Mouse (Mus musculus): ENCODE data around the gene Apba2. TPM values are rescaled to one million over a fixed set of nuclear protein-coding genes. Genes with fewer than 3 reads are reported as not detected.

The Apba2 gene
- polyA plus RNA-seq, 1 experiment from 2014 or later: 8.2 TPM

DNA sequence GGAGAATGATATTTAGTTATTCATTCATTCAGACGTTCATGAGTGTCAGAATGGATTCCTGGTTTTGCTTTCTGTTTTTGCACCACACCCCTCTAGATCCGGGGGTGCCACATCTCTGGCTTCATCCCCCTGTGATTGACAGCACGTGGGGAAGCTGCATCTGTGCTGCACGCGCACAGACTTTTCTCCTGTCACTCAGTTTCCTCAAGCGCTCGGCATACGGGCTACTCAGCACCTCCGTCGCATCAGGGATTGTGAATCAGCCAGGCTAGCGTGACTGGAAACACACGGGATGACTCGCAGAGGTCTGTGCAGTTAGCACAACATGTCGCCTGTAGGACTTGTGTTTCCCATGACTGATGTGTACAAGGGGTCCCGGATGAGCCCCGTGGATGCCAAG lies 72.6 kb downstream of the Apba2 start:
- no peak for ATAC-seq (ENCODE audit: insufficient number of reproducible peaks, low FRiP score, low TSS enrichment, low read depth)
- H3K4me1 ChIP-seq: peaks cover 7% of the 10 kb centered on the region; the same call in 1 of the 2 replicates
- no peaks in the 10 kb centered on the region for H3K27me3 ChIP-seq
- H3K36me3 ChIP-seq: no peaks in the 10 kb centered on the region
- no peak overlapping the region for H3K9ac ChIP-seq
- H3K4me2 ChIP-seq: no peak overlapping the region
- H3K4me3 ChIP-seq: no peak overlapping the region
- H3K27ac ChIP-seq: no peak overlapping the region
- no peaks in the 10 kb centered on the region for H3K9me3 ChIP-seq
- WGBS: 81% methylated on average over 16 of the region's 16 CpGs

DNA sequence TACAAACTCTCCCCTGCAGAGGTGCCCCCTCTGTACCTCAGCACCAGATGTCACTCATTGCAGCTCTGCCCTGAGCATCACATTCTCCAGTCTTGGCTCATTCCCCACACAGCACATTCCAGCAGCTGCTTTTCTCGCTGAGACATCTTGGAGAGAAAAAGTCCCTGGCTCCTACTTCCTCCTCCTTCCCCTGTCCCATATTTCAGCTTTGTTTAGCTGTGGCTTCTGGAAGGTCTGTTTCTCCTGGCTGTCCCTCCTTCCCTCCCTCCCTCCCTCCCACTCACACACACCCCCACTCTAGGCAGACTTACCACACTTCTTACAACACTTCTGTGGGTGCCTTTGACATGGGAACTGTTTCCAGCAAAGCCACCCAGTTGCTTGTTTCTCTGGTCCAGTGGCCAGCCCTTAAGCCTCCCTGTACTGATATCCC lies 75.0 kb downstream of the Apba2 start:
- H3K4me3 ChIP-seq: no peak overlapping the region
- H3K4me2 ChIP-seq: no peak overlapping the region
- H3K9ac ChIP-seq: no peak overlapping the region
- 20% methylated on average over 1 of the region's 1 CpGs for WGBS
- H3K9me3 ChIP-seq: no peaks in the 10 kb centered on the region
- no peaks in the 10 kb centered on the region for H3K27me3 ChIP-seq
- no peak for ATAC-seq (ENCODE audit: insufficient number of reproducible peaks, low FRiP score, low TSS enrichment, low read depth)
- peaks cover 6% of the 10 kb centered on the region; the same call in 1 of the 2 replicates for H3K4me1 ChIP-seq
- no peak overlapping the region for H3K27ac ChIP-seq
- H3K36me3 ChIP-seq: no peaks in the 10 kb centered on the region

DNA sequence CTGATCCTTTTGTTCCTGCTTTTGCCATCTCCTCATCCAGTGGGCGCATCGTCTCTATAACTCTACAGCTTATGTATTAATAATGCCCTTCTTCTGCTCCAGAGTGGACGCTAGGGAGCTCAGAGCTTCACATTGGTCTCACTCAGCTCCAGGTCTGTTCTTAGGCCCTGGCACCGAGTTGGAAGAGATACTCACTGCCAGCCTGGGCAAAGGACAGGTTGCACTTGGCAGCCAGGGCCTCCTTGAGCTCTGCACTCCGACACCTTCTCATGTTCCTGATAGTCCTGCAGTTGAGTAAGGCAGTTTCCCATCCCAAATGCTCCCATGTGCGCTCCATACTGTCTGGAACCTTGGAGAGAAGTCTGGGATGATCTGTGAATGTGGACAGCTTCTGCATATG lies 76.7 kb downstream of the Apba2 start:
- Histone ChIP-seq H3K36me3 (no peaks in the 10 kb centered on the region), H3K4me1 (peaks cover 6% of the 10 kb centered on the region; the same call in 1 of the 2 replicates), H3K9ac (no peak overlapping the region), H3K27me3 (no peaks in the 10 kb centered on the region), H3K27ac (no peak overlapping the region), H3K9me3 (no peaks in the 10 kb centered on the region), H3K4me3 (no peak overlapping the region), H3K4me2 (no peak overlapping the region)
- WGBS: 88% methylated on average over 6 of the region's 6 CpGs
- no peak for ATAC-seq (ENCODE audit: insufficient number of reproducible peaks, low FRiP score, low TSS enrichment, low read depth)

DNA sequence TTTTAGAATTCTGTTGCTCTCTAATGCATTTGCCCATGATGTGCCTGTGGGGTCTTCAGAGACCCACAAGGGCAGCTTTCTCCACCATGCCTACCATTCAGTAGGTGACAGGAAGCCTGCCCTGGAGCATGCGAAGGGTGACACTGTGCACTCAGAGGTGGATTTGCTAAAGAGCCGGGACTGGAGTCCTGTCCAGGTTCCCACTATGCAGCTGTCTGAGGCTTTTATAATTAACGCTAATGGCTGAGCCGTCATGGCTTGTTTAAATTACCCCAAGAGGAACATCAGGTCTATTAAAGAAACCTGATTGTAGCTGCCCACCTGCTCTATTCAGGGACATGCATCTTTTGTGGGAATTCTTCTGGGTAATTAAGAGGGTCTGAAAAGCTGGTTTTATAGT lies 78.4 kb downstream of the Apba2 start:
- Histone ChIP-seq H3K9me3 (no peaks in the 10 kb centered on the region), H3K4me1 (peaks cover 6% of the 10 kb centered on the region; the same call in 1 of the 2 replicates), H3K4me2 (no peak overlapping the region), H3K27ac (no peak overlapping the region), H3K27me3 (no peaks in the 10 kb centered on the region), H3K4me3 (no peak overlapping the region), H3K36me3 (no peaks in the 10 kb centered on the region), H3K9ac (no peak overlapping the region)
- no peak for ATAC-seq (ENCODE audit: insufficient number of reproducible peaks, low FRiP score, low TSS enrichment, low read depth)
- WGBS: 37% methylated on average over 4 of the region's 4 CpGs

DNA sequence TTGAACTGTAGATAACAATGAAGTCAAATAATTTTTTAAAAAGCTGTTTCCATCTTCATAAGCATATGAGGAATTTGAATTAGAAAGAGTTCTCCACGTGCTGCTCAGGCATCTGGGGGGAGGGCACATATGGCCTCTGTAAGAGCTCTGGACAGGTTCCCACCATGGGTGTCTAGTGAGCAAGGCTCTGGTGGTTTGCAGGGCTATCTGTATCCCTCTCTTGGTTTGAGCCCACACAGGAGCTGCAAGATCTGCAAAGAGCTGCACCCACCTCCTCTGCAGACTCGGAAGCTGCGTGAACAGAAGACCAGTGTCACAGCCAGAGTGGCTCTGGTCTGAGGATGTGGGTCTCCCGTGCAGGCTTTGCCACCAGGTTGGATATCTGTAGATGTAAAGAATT lies 78.8 kb downstream of the Apba2 start:
- no peaks in the 10 kb centered on the region for H3K9me3 ChIP-seq
- no peak for ATAC-seq (ENCODE audit: insufficient number of reproducible peaks, low FRiP score, low TSS enrichment, low read depth)
- H3K4me1 ChIP-seq: peaks cover 6% of the 10 kb centered on the region; the same call in 1 of the 2 replicates
- WGBS: 55% methylated on average over 4 of the region's 4 CpGs
- H3K27me3 ChIP-seq: no peaks in the 10 kb centered on the region
- no peak overlapping the region for H3K9ac ChIP-seq
- H3K36me3 ChIP-seq: no peaks in the 10 kb centered on the region
- no peak overlapping the region for H3K4me2 ChIP-seq
- no peak overlapping the region for H3K4me3 ChIP-seq
- H3K27ac ChIP-seq: no peak overlapping the region

DNA sequence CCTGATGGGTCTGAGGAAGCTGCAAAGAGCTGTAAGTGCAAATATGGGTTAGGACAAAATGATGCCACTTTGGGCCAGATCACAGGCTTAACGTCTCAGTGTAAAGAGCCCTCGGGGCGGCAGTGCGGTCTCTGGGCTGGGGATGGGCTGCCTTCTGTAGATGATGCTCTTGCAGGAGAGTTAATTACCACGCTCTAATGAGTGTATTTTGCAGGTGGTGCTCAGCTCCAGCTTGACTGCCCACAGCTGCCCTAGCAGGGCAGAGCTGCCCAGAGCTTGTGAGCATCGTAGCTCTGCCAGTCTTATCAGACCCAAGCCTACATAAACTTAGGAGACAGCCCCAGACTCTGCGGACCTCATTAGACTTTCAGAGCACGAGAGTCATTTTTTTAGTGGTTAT lies 80.9 kb downstream of the Apba2 start:
- H3K27me3 ChIP-seq: no peaks in the 10 kb centered on the region
- no peak overlapping the region for H3K4me3 ChIP-seq
- H3K4me1 ChIP-seq: peaks cover 6% of the 10 kb centered on the region; the same call in 1 of the 2 replicates
- H3K9ac ChIP-seq: no peak overlapping the region
- no peak for ATAC-seq (ENCODE audit: insufficient number of reproducible peaks, low FRiP score, low TSS enrichment, low read depth)
- no peak overlapping the region for H3K27ac ChIP-seq
- WGBS: 68% methylated on average over 8 of the region's 8 CpGs
- H3K36me3 ChIP-seq: no peaks in the 10 kb centered on the region
- H3K9me3 ChIP-seq: no peaks in the 10 kb centered on the region
- H3K4me2 ChIP-seq: no peak overlapping the region

DNA sequence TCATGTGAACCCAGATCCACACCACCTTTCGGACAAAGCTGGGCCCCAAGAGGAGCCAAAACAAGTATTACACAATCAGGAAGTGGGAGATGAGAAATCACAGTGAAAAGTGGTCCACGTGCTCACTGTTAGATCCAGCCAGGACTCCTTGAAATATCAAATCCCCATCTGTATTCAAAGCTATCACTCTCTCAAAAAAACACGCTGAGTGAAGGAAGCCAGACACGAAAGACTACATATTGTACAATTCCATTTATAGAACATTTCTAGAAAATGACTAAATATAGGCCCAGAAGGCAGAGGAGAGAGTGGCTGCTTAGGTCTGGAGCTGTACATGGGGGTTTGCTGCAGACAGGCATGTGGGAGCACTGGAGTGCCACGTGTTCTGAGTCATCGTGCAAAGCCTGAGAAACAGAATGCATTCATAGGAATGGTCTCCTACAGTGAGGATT lies 82.2 kb downstream of the Apba2 start:
- 79% methylated on average over 6 of the region's 6 CpGs for WGBS
- ATAC-seq (ENCODE audit: insufficient number of reproducible peaks, low FRiP score, low TSS enrichment, low read depth): no peak

DNA sequence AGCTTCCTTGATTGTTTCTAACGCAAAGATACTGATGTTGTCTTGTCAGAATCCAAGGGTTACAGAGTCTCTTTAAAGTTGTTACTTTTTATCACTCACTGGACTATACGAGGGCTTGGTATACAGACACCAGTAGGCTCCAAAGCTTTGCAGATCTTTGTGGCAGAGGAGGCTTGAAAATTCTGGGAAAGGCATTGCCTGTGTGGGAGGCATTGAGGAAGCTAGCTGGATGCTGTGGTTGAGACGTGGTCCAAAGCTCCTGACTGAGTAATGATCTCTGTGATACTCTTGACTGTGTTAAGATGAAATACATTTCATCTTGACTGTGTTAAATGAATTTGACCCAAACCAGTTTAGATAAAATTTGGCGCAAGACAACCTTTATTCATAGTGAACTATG lies 84.6 kb downstream of the Apba2 start:
- Histone ChIP-seq H3K4me2 (no peak overlapping the region), H3K9ac (no peak overlapping the region), H3K9me3 (no peaks in the 10 kb centered on the region), H3K4me1 (no peaks in the 10 kb centered on the region), H3K27me3 (no peaks in the 10 kb centered on the region), H3K36me3 (no peaks in the 10 kb centered on the region), H3K27ac (no peak overlapping the region), H3K4me3 (no peak overlapping the region)
- ATAC-seq (ENCODE audit: insufficient number of reproducible peaks, low FRiP score, low TSS enrichment, low read depth): no peak
- 86% methylated on average over 4 of the region's 4 CpGs for WGBS

More for the DNA sequence above, 82.2 kb downstream of the Apba2 start:
- H3K4me2 ChIP-seq: no peak overlapping the region
- no peaks in the 10 kb centered on the region for H3K36me3 ChIP-seq
- H3K4me3 ChIP-seq: no peak overlapping the region
- H3K9me3 ChIP-seq: no peaks in the 10 kb centered on the region
- H3K9ac ChIP-seq: no peak overlapping the region
- H3K4me1 ChIP-seq: peaks cover 6% of the 10 kb centered on the region; the same call in 1 of the 2 replicates
- no peaks in the 10 kb centered on the region for H3K27me3 ChIP-seq
- H3K27ac ChIP-seq: no peak overlapping the region

DNA sequence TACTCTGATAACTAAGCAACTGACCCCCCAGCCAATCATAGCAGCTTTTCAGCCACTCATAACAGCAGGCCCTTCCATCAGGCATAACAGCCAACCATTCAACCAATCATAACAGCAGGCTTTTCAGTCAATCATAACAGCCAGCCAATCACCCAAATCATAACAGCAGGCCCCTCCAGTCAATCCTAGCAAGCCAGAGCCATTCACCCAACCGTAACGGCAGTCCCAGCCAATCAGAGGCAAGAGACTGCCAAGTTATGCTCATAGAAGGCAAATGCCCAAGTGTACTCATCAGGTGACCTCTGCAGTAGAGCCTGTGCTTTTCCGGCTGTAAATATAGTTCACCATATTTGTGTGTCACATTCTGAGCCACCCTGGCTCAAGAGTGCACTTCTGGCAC lies 85.1 kb downstream of the Apba2 start:
- H3K27me3 ChIP-seq: no peaks in the 10 kb centered on the region
- WGBS: 92% methylated on average over 3 of the region's 3 CpGs

DNA sequence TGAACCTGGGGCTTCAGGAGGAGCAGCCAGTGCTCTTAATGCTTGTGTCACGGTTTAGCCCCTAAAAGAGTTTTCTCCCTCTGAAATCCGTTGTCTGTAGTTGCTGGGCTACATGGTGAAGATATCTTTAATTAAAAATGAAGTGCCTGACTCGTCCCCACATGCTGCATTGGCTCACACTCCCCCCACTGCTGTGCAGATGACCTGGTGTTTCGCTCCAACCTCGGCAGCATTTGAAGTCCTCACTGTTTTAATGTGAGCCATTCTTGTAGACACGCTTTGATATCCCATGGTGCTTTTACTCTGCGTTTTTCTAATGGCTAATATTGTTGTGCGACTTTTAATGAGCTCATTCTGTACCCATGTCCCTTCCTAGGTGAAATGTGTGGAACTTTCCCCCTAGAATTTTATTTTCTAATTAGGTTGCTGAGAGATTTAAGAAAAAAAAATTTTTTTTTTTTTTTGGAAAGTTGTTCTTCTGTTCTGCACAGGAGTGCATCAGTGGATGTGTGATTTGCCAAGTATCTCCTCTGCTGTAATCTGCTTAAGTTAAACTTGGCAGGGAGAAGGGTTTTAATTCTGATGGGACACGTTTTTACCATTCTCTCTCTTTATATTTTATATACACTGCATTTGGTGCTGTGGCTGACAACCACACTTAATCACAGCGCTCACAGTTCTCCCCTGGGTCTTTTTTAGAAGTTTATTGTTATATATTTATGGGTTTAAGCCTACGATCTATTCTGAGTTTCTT lies 87.3 kb downstream of the Apba2 start:
- WGBS: 57% methylated on average over 11 of the region's 11 CpGs
- no peak overlapping the region for H3K9ac ChIP-seq
- H3K27me3 ChIP-seq: no peaks in the 10 kb centered on the region
- H3K9me3 ChIP-seq: no peaks in the 10 kb centered on the region
- no peak overlapping the region for H3K4me2 ChIP-seq
- no peaks in the 10 kb centered on the region for H3K36me3 ChIP-seq
- no peak for ATAC-seq (ENCODE audit: insufficient number of reproducible peaks, low FRiP score, low TSS enrichment, low read depth)
- no peaks in the 10 kb centered on the region for H3K4me1 ChIP-seq
- H3K4me3 ChIP-seq: no peak overlapping the region
- no peak overlapping the region for H3K27ac ChIP-seq

More for the DNA sequence above, 85.1 kb downstream of the Apba2 start:
- no peak overlapping the region for H3K9ac ChIP-seq
- H3K27ac ChIP-seq: no peak overlapping the region
- no peak overlapping the region for H3K4me2 ChIP-seq
- no peaks in the 10 kb centered on the region for H3K4me1 ChIP-seq
- H3K9me3 ChIP-seq: no peaks in the 10 kb centered on the region
- no peak for ATAC-seq (ENCODE audit: insufficient number of reproducible peaks, low FRiP score, low TSS enrichment, low read depth)
- H3K4me3 ChIP-seq: no peak overlapping the region
- no peaks in the 10 kb centered on the region for H3K36me3 ChIP-seq

DNA sequence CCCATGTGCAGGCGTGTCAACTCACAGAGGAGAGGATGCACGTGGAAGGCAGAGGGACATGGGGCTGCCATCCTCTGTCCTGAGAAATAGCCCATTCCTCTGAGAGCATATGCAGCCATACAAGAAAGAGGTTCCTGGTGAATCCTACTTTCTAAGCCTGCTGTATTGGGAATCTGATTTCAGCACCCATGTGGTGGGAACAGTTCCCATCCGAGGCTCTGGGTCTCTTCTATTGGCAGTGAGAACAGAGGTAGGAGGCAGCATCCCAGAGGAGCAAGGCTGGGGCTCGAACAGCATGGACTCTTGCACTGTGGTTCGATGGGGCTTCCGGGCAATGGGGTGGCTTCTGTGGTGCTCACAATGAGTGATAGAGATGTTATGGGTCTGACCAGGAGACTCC lies 93.8 kb downstream of the Apba2 start:
- Histone ChIP-seq H3K4me2 (no peak overlapping the region), H3K27me3 (no peaks in the 10 kb centered on the region), H3K9me3 (no peaks in the 10 kb centered on the region), H3K36me3 (no peaks in the 10 kb centered on the region), H3K4me1 (no peaks in the 10 kb centered on the region), H3K9ac (no peak overlapping the region), H3K4me3 (no peak overlapping the region), H3K27ac (no peak overlapping the region)
- no peak for ATAC-seq (ENCODE audit: insufficient number of reproducible peaks, low FRiP score, low TSS enrichment, low read depth)
- 59% methylated on average over 6 of the region's 6 CpGs for WGBS

DNA sequence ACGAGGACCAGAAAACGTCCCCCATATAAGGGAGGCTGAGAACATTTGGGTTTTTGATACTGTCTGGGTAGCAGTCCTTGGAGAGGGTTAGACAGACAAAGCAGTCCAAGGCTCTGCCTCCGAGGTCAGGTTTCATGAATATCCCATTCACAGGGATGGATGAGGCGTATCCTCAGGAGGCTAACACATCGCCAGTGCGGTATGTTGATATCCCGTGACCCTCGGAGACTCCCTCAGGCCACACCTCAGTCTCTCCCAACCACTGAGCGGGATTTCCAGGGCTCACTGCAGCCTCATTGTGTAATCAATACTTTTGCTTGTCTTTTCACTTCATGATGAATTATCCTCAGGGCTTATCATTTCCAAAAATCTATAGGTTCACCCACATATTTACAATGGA lies 95.1 kb downstream of the Apba2 start:
- no peaks in the 10 kb centered on the region for H3K9me3 ChIP-seq
- H3K4me2 ChIP-seq: no peak overlapping the region
- no peak overlapping the region for H3K9ac ChIP-seq
- H3K27me3 ChIP-seq: no peaks in the 10 kb centered on the region
- WGBS: 78% methylated on average over 9 of the region's 9 CpGs
- no peak overlapping the region for H3K4me3 ChIP-seq
- no peaks in the 10 kb centered on the region for H3K36me3 ChIP-seq
- H3K27ac ChIP-seq: no peak overlapping the region
- ATAC-seq (ENCODE audit: insufficient number of reproducible peaks, low FRiP score, low TSS enrichment, low read depth): no peak
- H3K4me1 ChIP-seq: no peaks in the 10 kb centered on the region
